Mouse (Mus musculus): ENCODE results near the gene Lin54. TPM values are rescaled to one million over a fixed set of nuclear protein-coding genes. Genes with fewer than 3 reads are reported as not detected.

Lin54 gene
- polyA plus RNA-seq (2014; fragmentation: Illumina TruSeq; extraction: RNeasy Lipid Tissue Mini Kit (QIAGEN cat#74804); ENCODE audit: insufficient read depth, low read depth, low replicate concordance), result 3.5 TPM

GRCm38 (mm10) chr5:100500458-100500961, at the start of gene Lin54:
Lin54 (minus strand) TSS chr5:100500639.

GRCm38 (mm10) chr5:100518049-100519026, 17.9 kb upstream of the Lin54 start, which contains the start of gene Cops4:
Cops4 (plus strand) TSS chr5:100518309.

GRCm38 (mm10) chr5:100415761-100416590, 84.5 kb downstream of the Lin54 start, which contains the start of gene Sec31a:
Sec31a (minus strand) TSS chr5:100416234.

Other genes starting within 250 kb of the Lin54 start
- 76.0 TPM for gene Sec31a, start 84.4 kb downstream of the Lin54 start, polyA plus RNA-seq (2014; fragmentation: Illumina TruSeq; extraction: RNeasy Lipid Tissue Mini Kit (QIAGEN cat#74804); ENCODE audit: insufficient read depth, low read depth, low replicate concordance)
- 46.0 TPM for gene Cops4, start 17.7 kb upstream of the Lin54 start, polyA plus RNA-seq (2014; fragmentation: Illumina TruSeq; extraction: RNeasy Lipid Tissue Mini Kit (QIAGEN cat#74804); ENCODE audit: insufficient read depth, low read depth, low replicate concordance)
- 148 TPM for gene Plac8, start 71.6 kb upstream of the Lin54 start, polyA plus RNA-seq (2014; fragmentation: Illumina TruSeq; extraction: RNeasy Lipid Tissue Mini Kit (QIAGEN cat#74804); ENCODE audit: insufficient read depth, low read depth, low replicate concordance)
- gene Coq2, start 174.5 kb upstream of the Lin54 start, polyA plus RNA-seq (2014; fragmentation: Illumina TruSeq; extraction: RNeasy Lipid Tissue Mini Kit (QIAGEN cat#74804); ENCODE audit: insufficient read depth, low read depth, low replicate concordance), result 44.1 TPM
- gene Hpse, start 219.1 kb upstream of the Lin54 start, polyA plus RNA-seq (2014; fragmentation: Illumina TruSeq; extraction: RNeasy Lipid Tissue Mini Kit (QIAGEN cat#74804); ENCODE audit: insufficient read depth, low read depth, low replicate concordance), result 3.2 TPM